Mouse (Mus musculus) kidney, adult 2 months (tissue): ENCODE data around the gene Gpr68.

Experiments used
- CTCF ChIP-seq: fragments of 200-500 bp; conservative IDR thresholded peaks from 2 replicates; pipeline ENCODE4 v1.5.1; 2011; ENCODE audit warnings: low read depth, mild to moderate bottlenecking, control low read depth, low read length, moderate library complexity, mixed read lengths; ENCODE audit not compliant: insufficient read depth, insufficient read length
- POLR2A ChIP-seq: fragments of 200-500 bp; IDR thresholded peaks from one replicate; pipeline ENCODE4 v1.6.1; 2011; ENCODE audit warnings: low read depth, low read length, control low read depth

DNA sequence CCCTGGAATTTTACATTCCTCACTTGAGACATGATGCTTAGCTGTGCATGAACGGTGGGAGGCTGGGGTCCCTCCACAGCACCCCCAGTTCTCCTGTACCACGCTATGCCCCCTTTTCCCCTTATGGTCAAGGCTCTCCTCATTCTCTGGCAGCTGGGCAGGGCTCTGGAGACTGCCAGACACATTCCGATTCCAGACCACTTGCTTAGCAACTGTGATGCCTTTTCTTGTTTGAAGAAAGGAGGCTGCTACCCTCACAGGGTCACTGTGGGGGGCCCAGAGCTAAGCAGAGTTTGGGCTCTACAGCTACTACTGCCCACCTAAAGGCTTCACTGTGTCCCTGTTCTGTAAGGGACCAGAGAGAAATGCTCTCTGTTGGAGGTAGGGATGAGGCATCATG is 49.3 kb upstream of the Gpr68 start:
- no peak for TF ChIP-seq CTCF
- TF ChIP-seq POLR2A, result no peak
